Mouse (Mus musculus) thymus, postnatal 4 days (tissue): ENCODE data around the gene Nkx3-2.
A peak's percentile ranks its signal among the peaks of the same experiment; 100 is the strongest.

ENCODE experiments used
- DNase-seq: peaks from one replicate; pipeline ENCODE4 v3.0.0; 2021

The Nkx3-2 gene

GRCm38 (mm10) chr5:41763731-41764721 lies at the start of gene Nkx3-2:
Gene Nkx3-2, minus strand, starts transcription at chr5:41764501.
- DNase-seq, result peak; percentile 23

- no peak for DNase-seq
Measured at GRCm38 (mm10) chr5:41812516-41812915, 48.2 kb upstream of the Nkx3-2 start.

GRCm38 (mm10) chr5:41811279-41811678 lies 47.0 kb upstream of the Nkx3-2 start:
- no peak for DNase-seq

GRCm38 (mm10) chr5:41807383-41807782 lies 43.1 kb upstream of the Nkx3-2 start:
- no peak for DNase-seq

- no peak for DNase-seq
Measured at GRCm38 (mm10) chr5:41806176-41806575, 41.9 kb upstream of the Nkx3-2 start.

GRCm38 (mm10) chr5:41805085-41805484 lies 40.8 kb upstream of the Nkx3-2 start:
- no peak for DNase-seq

GRCm38 (mm10) chr5:41804643-41805042 lies 40.3 kb upstream of the Nkx3-2 start:
- no peak for DNase-seq

- no peak for DNase-seq
Measured at GRCm38 (mm10) chr5:41801622-41802021, 37.3 kb upstream of the Nkx3-2 start.

GRCm38 (mm10) chr5:41794434-41794833 lies 30.1 kb upstream of the Nkx3-2 start:
- DNase-seq, result no peak

GRCm38 (mm10) chr5:41790517-41790916 lies 26.2 kb upstream of the Nkx3-2 start:
- no peak for DNase-seq

- DNase-seq, result no peak
Measured at GRCm38 (mm10) chr5:41788877-41789276, 24.6 kb upstream of the Nkx3-2 start.

GRCm38 (mm10) chr5:41781890-41782289 lies 17.6 kb upstream of the Nkx3-2 start:
- DNase-seq, result no peak

- DNase-seq, result no peak
Measured at GRCm38 (mm10) chr5:41780026-41780425, 15.7 kb upstream of the Nkx3-2 start.

GRCm38 (mm10) chr5:41775728-41776127 lies 11.4 kb upstream of the Nkx3-2 start:
- no peak for DNase-seq

- no peak for DNase-seq
Measured at GRCm38 (mm10) chr5:41775273-41775672, 11.0 kb upstream of the Nkx3-2 start.

- peak; percentile 95 for DNase-seq
Measured at GRCm38 (mm10) chr5:41768382-41769040, 4.2 kb upstream of the Nkx3-2 start.

GRCm38 (mm10) chr5:41767296-41768200 lies 3.2 kb upstream of the Nkx3-2 start:
- peak; percentile 18 for DNase-seq

GRCm38 (mm10) chr5:41766406-41767010 lies 2.2 kb upstream of the Nkx3-2 start:
- DNase-seq, result peak; percentile 8

GRCm38 (mm10) chr5:41765626-41766405 lies 1.5 kb upstream of the Nkx3-2 start:
- no peak for DNase-seq

- peak; percentile 10 for DNase-seq
Measured at GRCm38 (mm10) chr5:41762947-41763730, 1.2 kb downstream of the Nkx3-2 start.
